Mouse (Mus musculus): Measurements from ENCODE around the gene Tnfrsf1b.
"Not testable (repeated sequence)": the region's sequence is repeated elsewhere in the genome, so short reads cannot be mapped to it uniquely, and the experiment has no call there.

The Tnfrsf1b gene

GRCm38 (mm10) chr4:145178918-145179549 lies 67.6 kb downstream of the Tnfrsf1b start:
- DNase-seq, result no peak

DNA sequence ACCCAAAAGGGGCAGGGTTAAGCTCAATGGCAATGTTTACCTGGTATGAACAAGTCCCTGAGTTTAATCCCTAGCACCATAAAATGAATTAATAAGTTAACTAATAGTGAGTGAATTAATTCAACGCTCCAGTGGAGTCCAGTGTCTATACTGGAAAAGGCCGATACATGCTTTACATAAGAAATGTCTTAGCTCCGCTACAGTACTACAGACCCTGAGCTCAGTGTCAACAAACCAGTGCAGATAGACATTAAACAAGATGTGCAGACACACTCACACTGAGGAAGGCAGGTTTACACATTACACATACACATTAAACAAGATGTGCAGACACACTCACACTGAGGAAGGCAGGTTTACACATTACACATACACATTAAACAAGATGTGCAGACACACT lies 81.1 kb downstream of the Tnfrsf1b start:
- not testable (repeated sequence) for DNase-seq

DNA sequence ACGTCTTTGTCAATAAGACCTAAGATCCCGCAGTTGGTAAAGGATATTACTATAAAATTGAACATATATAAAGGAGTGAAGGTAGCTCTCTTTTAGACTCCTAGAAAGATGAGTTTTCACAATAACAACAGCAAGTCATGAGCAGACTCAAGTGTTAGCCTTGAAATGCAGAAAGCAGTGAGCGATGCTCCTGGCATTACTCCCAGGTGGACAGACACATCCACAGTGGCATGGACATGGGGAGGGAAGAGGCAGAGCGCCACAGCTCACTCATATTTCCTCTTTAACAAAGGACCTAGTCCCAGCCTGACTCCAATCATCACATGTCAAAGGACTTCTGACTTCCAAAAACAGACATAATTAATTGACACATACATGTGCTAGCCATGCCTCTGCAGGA lies 82.6 kb downstream of the Tnfrsf1b start:
- DNase-seq, result no peak

Measured in kidney, adult 11 months (tissue).